Mouse (Mus musculus): ENCODE results near the gene Tgif1.
A peak's percentile ranks its signal among the peaks of the same experiment; 100 is the strongest.

Gene Tgif1

GRCm38 (mm10) chr17:70853436-70853905 is at the start of gene Tgif1:
TSS of gene Tgif1 (minus strand) at chr17:70853546.
- DNase-seq, result no peak

- no peak for DNase-seq
These were observed 47.3 kb upstream of the Tgif1 start for GRCm38 (mm10) chr17:70900660-70901059.

GRCm38 (mm10) chr17:70899642-70900041 is 46.3 kb upstream of the Tgif1 start:
- DNase-seq, result no peak

- peak; percentile 74 for DNase-seq
These were observed 41.5 kb upstream of the Tgif1 start for GRCm38 (mm10) chr17:70894867-70895266.

- DNase-seq, result no peak
These were observed 39.8 kb upstream of the Tgif1 start for GRCm38 (mm10) chr17:70893151-70893550.

- DNase-seq, result no peak
These were observed 39.1 kb upstream of the Tgif1 start for GRCm38 (mm10) chr17:70892288-70893096.

GRCm38 (mm10) chr17:70890571-70890970 is 37.2 kb upstream of the Tgif1 start:
- DNase-seq, result no peak

- DNase-seq, result no peak
These were observed 35.3 kb upstream of the Tgif1 start for GRCm38 (mm10) chr17:70888657-70889056.

GRCm38 (mm10) chr17:70887848-70888247 is 34.5 kb upstream of the Tgif1 start:
- DNase-seq, result no peak

GRCm38 (mm10) chr17:70886641-70887391 is 33.5 kb upstream of the Tgif1 start:
- no peak for DNase-seq

- DNase-seq, result no peak
These were observed 32.5 kb upstream of the Tgif1 start for GRCm38 (mm10) chr17:70885868-70886267.

GRCm38 (mm10) chr17:70881934-70882333 is 28.6 kb upstream of the Tgif1 start:
- DNase-seq, result no peak

- no peak for DNase-seq
These were observed 27.8 kb upstream of the Tgif1 start for GRCm38 (mm10) chr17:70881194-70881593.

GRCm38 (mm10) chr17:70878237-70878636 is 24.9 kb upstream of the Tgif1 start:
- DNase-seq, result no peak

- DNase-seq, result no peak
These were observed 20.4 kb upstream of the Tgif1 start for GRCm38 (mm10) chr17:70873778-70874124.

- no peak for DNase-seq
These were observed 19.8 kb upstream of the Tgif1 start for GRCm38 (mm10) chr17:70872936-70873777.

GRCm38 (mm10) chr17:70872094-70872929 is 19.0 kb upstream of the Tgif1 start:
- DNase-seq, result no peak

GRCm38 (mm10) chr17:70871676-70872075 is 18.3 kb upstream of the Tgif1 start:
- no peak for DNase-seq

- DNase-seq, result no peak
These were observed 17.2 kb upstream of the Tgif1 start for GRCm38 (mm10) chr17:70870581-70870980.

GRCm38 (mm10) chr17:70868577-70869229 is 15.4 kb upstream of the Tgif1 start:
- no peak for DNase-seq

- DNase-seq, result no peak
These were observed 13.3 kb upstream of the Tgif1 start for GRCm38 (mm10) chr17:70866538-70867114.
